Mouse (Mus musculus): ENCODE data around the gene Supt6. TPM values are rescaled to one million over a fixed set of nuclear protein-coding genes. Genes with fewer than 3 reads are reported as not detected.

Supt6 gene
- 11.0 and 13.0 TPM in 2 replicates for total RNA-seq (2014; rRNA removed)
- 8.0 and 8.9 TPM in 2 replicates for polyA plus RNA-seq (2012; rRNA removed)

DNA sequence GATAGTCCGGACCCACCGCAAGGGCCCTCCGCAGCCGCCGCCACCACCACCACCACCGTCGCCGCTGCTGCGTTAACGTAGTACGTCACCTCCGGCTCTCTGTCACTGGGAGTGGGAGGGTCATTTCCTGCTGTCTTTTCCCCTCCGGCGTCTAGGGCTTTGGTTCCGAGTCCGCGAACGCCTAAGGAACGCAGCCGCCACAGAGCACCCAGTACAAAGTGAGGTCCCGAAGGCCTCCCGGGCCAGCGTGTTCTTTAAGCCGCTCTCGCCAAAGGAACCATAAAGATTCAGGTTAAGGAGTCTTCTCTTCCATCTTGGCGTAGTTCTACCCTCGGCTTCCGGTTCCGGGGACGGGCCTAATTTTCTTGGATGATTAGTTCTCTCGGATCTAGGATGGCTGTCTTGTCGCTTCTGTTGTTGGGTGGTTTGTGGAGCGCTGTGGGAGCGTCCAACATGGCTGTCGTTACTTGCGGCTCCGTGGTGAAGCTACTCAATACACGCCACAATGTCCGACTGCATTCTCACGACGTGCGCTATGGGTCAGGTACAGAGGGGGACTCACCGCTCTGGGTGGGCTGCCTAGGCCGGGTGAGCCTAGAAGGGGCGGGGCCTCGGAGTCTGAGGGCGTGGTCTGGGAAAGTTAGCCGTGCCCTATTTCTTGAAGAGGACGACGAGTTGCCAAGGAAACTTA is at the start of gene Supt6, which contains the start of gene Sdf2:
TSS of gene Supt6 (minus strand) at position 361 of the 691 bp plus-strand sequence.
TSS of gene Sdf2 (plus strand) at position 120 of the 691 bp plus-strand sequence.
- DNase-seq (ENCODE audit: extremely low read depth, low read depth, low spot score), result peak; percentile 88
- TF ChIP-seq CTCF (IDR thresholded peaks at IDR 0.05; ENCODE audit: low read depth, low read length) (0 out of 2 replicates have a peak, but pooled peaks have one; percentile 2), POLR2A (IDR thresholded peaks at IDR 0.05; ENCODE audit: extremely low read depth, insufficient read depth, low read length) (peak; percentile 71; the same call in 1 of the 2 replicates)
- peaks cover 1% of the 10 kb centered on the region; the same call in 1 of the 2 replicates for H3K36me3 ChIP-seq (ENCODE audit: control insufficient read depth, insufficient read depth, low read length)
- no peaks in the 10 kb centered on the region for H3K27me3 ChIP-seq (ENCODE audit: control insufficient read depth, insufficient read depth, low read length)
- peak within 1 kb of the TSS; percentile 88 for H3K4me3 ChIP-seq (ENCODE audit: insufficient read depth, low read depth, low read length)
- H3K4me1 ChIP-seq (ENCODE audit: control insufficient read depth, insufficient read depth, low read length), result peaks cover 14% of the 10 kb centered on the region
- WGBS, result under 1% methylated on average over 50 of the region's 50 CpGs
- H3K79me2 ChIP-seq (ENCODE audit: control insufficient read depth, insufficient read depth, low read length), result peaks cover 30% of the 10 kb centered on the region
- H3K27ac ChIP-seq (replicated peaks; ENCODE audit: insufficient read depth, low read depth, low read length), result peak within 1 kb of the TSS; percentile 95
- H3K9ac ChIP-seq (ENCODE audit: low read depth, low read length), result peak within 1 kb of the TSS; percentile 85

DNA sequence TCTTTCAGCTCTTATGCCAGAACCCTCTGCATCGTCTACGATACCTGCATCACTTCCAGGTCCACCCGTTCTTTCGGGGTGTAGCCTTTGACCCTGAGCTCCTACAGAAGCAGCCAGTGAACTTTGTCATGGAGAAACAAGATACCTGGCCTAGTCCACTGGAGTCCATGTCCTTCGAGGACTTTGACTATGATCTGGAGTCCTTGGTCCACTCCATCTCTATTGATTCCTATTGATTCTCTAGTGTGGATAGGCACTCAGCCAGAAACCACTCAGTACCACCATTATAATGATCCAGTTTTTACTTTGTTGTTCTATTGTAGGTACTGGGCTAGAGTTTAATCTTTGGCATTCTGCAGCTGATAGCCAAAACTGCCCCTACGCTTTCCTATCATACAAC is 48.8 kb upstream of the Supt6 start:
- Histone ChIP-seq H3K27ac (replicated peaks; ENCODE audit: insufficient read depth, low read depth, low read length) (peak overlapping the region; percentile 35), H3K9ac (ENCODE audit: low read depth, low read length) (no peak overlapping the region), H3K79me2 (ENCODE audit: control insufficient read depth, insufficient read depth, low read length) (no peaks in the 10 kb centered on the region), H3K4me3 (ENCODE audit: insufficient read depth, low read depth, low read length) (no peak overlapping the region), H3K4me1 (ENCODE audit: control insufficient read depth, insufficient read depth, low read length) (peaks cover 9% of the 10 kb centered on the region), H3K36me3 (ENCODE audit: control insufficient read depth, insufficient read depth, low read length) (peaks cover 12% of the 10 kb centered on the region), H3K27me3 (ENCODE audit: control insufficient read depth, insufficient read depth, low read length) (no peaks in the 10 kb centered on the region)
- 16% methylated on average over 6 of the region's 6 CpGs for WGBS
- peak; percentile 92 for DNase-seq (ENCODE audit: extremely low read depth, low read depth, low spot score)
- TF ChIP-seq POLR2A (IDR thresholded peaks at IDR 0.05; ENCODE audit: extremely low read depth, insufficient read depth, low read length) (no peak), CTCF (IDR thresholded peaks at IDR 0.05; ENCODE audit: low read depth, low read length) (no peak)

DNA sequence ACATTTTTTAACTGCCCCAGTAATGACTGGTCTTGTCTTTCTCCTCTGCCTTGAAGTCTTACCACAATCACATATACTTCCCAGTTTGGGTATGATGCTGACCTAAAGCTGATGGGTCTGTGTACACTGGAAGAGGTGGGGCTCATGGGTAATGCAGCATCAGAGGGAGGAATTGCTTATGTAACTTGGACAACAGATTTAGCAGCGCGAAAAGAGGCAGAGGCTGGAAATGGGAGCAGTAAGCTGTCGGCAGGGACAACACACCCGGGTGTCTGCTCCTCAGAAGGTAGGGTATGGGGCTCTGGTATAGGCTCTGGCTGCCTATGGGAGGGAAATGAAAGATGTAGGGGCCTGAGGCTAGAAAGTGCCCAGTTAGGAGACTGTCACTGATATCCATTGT is 44.9 kb upstream of the Supt6 start, which contains the start of gene BC030499:
TSS of gene BC030499 (plus strand) at position 188 of the 400 bp plus-strand sequence.
- DNase-seq (ENCODE audit: extremely low read depth, low read depth, low spot score), result no peak
- TF ChIP-seq POLR2A (IDR thresholded peaks at IDR 0.05; ENCODE audit: extremely low read depth, insufficient read depth, low read length) (no peak), CTCF (IDR thresholded peaks at IDR 0.05; ENCODE audit: low read depth, low read length) (no peak)
- Histone ChIP-seq H3K27me3 (ENCODE audit: control insufficient read depth, insufficient read depth, low read length) (no peaks in the 10 kb centered on the region), H3K79me2 (ENCODE audit: control insufficient read depth, insufficient read depth, low read length) (no peaks in the 10 kb centered on the region), H3K36me3 (ENCODE audit: control insufficient read depth, insufficient read depth, low read length) (peaks cover 46% of the 10 kb centered on the region), H3K27ac (replicated peaks; ENCODE audit: insufficient read depth, low read depth, low read length) (no peak within 1 kb of the TSS), H3K4me1 (ENCODE audit: control insufficient read depth, insufficient read depth, low read length) (peaks cover 9% of the 10 kb centered on the region), H3K9ac (ENCODE audit: low read depth, low read length) (no peak within 1 kb of the TSS), H3K4me3 (ENCODE audit: insufficient read depth, low read depth, low read length) (no peak within 1 kb of the TSS)
- 91% methylated on average over 4 of the region's 4 CpGs for WGBS

DNA sequence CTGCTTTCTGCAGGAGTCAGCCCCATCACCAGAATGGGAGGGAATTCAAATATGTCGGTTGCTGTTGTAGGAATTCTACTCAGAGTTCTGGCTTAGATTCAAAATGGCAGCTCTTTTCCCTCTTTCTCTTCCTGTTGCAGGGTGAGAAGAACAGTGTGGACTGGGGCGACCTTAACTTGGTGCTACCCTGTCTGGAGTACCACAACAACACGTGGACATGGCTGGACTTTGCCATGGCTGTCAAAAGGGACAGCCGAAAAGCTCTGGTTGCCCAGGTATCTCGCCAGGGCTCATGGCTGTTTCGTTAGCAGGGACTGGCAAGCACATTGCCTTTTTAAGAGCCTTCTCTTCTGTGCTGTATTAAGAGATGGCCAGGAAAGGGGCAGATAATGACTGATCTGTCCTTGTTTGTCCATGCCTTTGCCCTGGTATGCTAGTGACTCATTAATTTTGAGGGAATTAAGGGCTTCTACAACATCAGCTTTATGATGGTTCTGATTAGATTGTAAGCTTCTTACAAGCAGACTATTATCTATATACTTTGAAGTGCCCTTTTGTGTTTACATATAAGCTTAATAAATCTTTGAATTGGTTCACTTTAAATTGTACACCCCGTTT is 43.5 kb upstream of the Supt6 start:
- Histone ChIP-seq H3K4me1 (ENCODE audit: control insufficient read depth, insufficient read depth, low read length) (peaks cover 3% of the 10 kb centered on the region), H3K79me2 (ENCODE audit: control insufficient read depth, insufficient read depth, low read length) (no peaks in the 10 kb centered on the region), H3K27me3 (ENCODE audit: control insufficient read depth, insufficient read depth, low read length) (no peaks in the 10 kb centered on the region), H3K27ac (replicated peaks; ENCODE audit: insufficient read depth, low read depth, low read length) (no peak overlapping the region), H3K36me3 (ENCODE audit: control insufficient read depth, insufficient read depth, low read length) (peaks cover 60% of the 10 kb centered on the region), H3K4me3 (ENCODE audit: insufficient read depth, low read depth, low read length) (no peak overlapping the region), H3K9ac (ENCODE audit: low read depth, low read length) (no peak overlapping the region)
- TF ChIP-seq CTCF (IDR thresholded peaks at IDR 0.05; ENCODE audit: low read depth, low read length) (no peak), POLR2A (IDR thresholded peaks at IDR 0.05; ENCODE audit: extremely low read depth, insufficient read depth, low read length) (no peak)
- WGBS, result 67% methylated on average over 7 of the region's 7 CpGs
- DNase-seq (ENCODE audit: extremely low read depth, low read depth, low spot score), result peak; percentile 58

DNA sequence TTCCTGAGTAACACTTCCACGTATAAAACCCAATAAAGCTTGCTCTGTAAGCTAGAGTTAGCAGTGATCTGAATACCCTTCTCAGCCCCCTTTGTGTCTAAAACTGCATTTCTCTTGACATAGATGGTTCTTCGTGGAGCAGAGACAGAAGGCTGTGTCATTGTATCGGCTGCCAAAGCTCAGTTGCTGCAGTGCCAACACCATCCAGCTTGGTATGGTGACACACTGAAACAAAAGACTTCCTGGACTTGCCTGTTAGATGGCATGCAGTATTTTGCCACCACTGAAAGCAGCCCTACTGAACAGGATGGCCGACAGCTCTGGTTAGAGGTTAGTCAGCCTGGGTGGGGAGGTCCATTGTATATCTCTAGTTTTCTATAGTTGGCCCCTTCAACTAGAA is 33.8 kb upstream of the Supt6 start:
- Histone ChIP-seq H3K27me3 (ENCODE audit: control insufficient read depth, insufficient read depth, low read length) (no peaks in the 10 kb centered on the region), H3K4me3 (ENCODE audit: insufficient read depth, low read depth, low read length) (no peak overlapping the region), H3K4me1 (ENCODE audit: control insufficient read depth, insufficient read depth, low read length) (no peaks in the 10 kb centered on the region), H3K36me3 (ENCODE audit: control insufficient read depth, insufficient read depth, low read length) (peaks cover 89% of the 10 kb centered on the region), H3K79me2 (ENCODE audit: control insufficient read depth, insufficient read depth, low read length) (no peaks in the 10 kb centered on the region), H3K9ac (ENCODE audit: low read depth, low read length) (no peak overlapping the region), H3K27ac (replicated peaks; ENCODE audit: insufficient read depth, low read depth, low read length) (no peak overlapping the region)
- WGBS, result 92% methylated on average over 4 of the region's 4 CpGs
- DNase-seq (ENCODE audit: extremely low read depth, low read depth, low spot score), result no peak
- TF ChIP-seq CTCF (IDR thresholded peaks at IDR 0.05; ENCODE audit: low read depth, low read length) (no peak), POLR2A (IDR thresholded peaks at IDR 0.05; ENCODE audit: extremely low read depth, insufficient read depth, low read length) (no peak)

Data from liver, adult 2 months (tissue).